Mouse (Mus musculus): ENCODE data around the gene Itga11.
"Not testable (repeated sequence)": the region's sequence is repeated elsewhere in the genome, so short reads cannot be mapped to it uniquely, and the experiment has no call there.

Gene Itga11

DNA sequence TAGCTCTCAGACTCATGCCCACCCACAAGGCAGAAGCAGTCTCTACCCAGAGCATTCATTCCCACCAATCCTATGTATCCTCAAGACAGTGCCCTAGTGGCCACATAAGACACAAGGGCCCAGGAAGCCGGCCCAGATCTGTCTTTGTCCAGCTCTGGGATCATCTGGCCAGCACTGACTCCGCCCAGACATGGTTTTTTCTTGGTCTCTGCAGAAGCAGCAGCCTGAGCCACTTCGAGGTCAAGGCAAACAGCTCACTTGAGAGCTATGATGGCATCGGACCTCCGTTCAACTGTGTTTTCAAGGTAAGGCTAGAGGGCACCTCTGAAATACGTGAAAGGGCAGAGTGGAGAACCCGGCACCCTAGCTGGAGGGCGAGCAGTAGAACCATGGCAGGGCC is 95.1 kb downstream of the Itga11 start:
- DNase-seq: no peak

DNA sequence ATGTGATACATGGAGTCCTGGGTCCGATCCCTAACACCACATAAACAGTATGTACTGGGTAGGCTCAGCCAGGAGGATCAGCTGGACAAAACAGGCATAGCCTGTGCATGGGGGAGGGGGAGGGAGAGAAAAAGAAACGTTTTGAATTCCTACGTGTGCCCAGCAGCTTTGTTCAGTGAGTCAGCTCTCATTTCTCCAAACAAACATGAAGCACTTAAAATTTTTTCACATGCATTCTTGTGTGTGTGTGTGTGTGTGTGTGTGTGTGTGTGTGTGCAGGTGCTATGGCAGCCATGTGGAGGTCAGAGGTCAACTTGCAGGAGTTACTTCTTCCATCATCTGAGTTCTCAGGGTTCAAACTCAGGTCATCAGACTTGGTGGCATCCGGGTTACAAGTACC is 97.8 kb downstream of the Itga11 start:
- DNase-seq: no peak

DNA sequence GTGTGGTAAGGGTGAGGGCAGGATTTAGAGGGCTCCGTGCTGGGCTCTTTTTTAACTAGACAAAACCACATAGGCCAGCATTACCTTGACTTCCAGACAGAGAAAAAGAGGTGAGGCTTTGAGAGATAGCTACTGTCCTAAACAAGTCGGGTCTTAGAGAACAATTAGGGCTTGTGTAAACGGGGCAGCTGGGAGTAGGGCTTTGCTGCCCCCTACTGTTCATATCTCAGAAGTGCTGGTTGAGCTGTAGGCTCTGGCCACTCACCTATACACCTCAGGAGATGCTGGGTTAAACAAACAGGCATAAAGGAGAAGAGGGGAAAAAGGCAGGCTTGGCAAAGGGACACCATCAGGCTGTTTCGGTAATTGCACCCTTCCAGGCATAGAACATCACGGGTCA is 99.8 kb downstream of the Itga11 start:
- DNase-seq: peak; percentile 53

DNA sequence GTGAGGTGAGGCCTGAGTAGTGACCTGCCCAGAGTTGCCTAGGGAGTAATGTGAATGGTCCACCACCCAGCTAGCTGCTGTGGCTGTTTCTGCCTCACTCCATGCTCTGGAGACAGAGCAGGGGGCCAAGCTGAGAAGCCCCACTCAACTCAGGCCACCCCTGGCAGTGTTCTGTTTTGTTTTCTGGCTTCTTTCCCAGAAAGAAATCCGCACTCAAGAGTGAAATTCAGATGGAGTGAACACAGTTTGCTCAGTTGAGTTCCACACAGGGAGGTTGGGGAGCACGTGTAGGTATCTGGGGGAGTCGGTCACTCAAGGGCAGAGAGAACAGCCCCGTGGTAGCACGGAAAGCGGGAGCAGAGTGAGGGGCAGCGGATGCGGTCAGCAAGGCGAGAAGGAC is 101.1 kb downstream of the Itga11 start:
- DNase-seq: no peak

DNA sequence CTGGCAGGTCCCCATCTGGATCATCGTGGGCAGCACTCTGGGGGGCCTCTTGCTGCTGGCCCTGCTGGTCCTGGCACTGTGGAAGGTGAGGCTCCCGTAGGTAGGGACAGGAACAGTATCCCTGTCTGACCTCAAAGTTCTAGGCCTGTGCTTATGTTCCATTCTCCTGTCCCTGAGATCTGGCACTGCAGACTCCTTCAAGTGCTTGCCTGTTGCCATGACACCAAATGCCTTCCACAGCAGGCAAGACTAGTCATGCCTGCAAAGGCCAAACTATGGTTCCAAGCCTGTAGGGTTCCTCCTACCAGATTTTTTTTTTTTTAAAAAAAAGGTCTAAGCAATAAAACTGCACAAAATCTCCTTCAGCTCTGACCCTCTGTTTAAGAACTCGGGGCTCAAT is 104.3 kb downstream of the Itga11 start:
- no peak for DNase-seq

DNA sequence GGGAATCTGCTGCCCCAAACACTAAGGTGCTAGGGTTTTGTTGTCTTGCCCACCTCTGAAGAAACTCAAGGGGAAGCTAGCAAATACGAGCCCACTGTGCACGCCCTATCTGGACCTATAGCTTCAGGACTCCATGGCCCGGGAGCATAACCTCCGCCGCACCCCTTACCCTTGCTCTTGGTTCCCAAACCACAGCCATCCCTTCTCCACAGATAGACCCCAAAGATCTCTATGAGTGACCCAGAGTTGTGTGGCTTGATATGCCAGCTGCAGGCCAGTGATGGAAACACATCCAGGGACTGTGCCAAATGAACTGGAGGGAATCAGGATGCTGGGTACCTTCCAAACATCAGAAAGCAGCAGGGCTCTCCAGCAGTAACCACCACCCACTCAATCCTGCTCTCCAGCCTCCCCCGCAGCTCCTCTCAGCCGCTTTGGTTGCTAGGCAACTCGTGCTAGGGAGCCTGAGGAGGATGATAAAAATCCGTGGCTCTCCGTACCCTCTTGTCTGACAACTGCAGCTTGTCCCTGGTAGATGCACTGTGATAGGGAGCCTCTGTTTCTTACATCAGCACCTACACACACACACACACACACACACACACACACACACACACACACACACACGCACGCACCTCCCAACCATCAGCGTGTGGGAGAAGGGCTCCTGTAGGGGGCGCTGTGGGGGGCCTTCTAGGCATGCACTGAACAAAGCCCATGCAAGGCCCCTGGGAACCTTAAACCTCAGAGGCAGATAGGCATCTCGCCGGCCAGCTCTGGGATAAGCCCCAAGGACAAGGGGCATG is 105.6 kb downstream of the Itga11 start:
- no peak for DNase-seq

DNA sequence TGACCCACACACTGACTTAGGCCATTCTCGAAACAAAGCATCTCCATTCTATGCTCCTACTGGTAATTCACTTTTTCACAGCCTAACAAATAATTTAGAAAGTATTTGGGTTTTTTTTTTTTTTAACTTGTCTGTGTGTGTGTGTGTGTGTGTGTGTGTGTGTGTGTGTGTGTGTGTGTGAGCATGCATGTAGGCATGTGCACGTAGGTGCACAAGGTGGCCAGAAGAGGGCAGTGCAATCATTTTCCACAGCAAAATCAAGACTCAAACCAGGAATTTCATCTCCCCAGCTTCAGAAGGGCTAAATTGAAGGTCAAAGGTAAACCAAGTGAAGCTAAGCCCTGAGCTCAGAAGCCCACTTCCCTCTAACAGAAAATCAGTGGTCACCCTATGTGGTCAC is 106.6 kb downstream of the Itga11 start:
- no peak for DNase-seq

DNA sequence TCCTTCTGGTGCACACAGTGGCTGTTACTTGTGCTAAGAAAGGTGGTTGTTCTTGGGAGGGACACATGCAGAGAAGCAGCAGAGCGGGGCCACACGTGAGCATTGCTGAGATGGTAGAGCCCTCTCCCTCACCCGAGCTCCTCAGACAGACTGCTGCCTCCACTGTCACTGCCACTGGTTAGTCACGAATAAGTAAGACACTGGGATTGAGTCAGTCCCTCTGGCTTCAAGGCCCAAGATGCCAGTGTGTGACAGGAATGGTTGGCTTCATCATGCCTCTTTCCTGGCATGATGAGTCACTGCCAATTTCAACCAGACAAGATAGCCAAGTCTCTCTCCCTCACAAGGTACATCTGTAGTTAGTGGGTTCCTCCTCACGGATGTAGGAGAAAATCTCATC is 109.1 kb downstream of the Itga11 start:
- DNase-seq: no peak

DNA sequence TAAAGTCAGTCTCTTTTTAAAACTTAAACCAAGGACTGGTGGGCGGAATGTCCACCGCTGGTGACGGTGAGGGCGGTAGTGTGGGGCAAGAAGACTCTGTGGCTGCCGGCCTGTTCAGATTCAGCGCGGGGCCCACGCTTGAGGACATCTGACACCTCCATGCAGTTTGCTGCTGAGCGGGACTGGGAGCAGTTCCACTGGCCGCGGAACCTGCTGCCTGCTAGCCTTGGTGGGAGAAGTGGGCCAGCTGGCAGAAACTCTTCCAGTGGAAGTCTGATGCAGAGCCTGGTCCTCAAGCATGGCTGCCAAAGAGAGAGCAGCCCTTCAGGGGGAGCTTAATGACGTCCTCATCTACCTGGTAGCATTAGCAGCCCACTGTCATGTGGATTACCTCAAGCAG is 112.2 kb downstream of the Itga11 start:
- no peak for DNase-seq

DNA sequence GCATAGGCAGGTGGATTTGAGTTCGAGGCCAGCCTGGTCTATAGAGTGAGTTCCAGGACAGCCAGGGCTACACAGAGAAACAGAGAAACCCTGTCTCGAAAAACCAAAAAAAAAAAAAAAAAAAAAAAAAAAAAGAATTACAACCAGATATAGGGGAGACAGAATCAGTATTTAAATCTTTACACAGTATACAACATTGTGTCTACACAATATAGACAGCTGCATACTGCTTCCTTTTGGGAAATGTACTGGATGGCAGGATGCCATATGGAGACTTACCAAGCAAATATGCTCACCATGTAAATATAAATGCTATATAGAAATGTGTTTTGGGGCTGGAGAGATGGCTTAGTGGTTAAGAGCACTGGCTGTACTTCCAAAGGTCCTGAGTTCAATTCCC is 121.6 kb downstream of the Itga11 start:
- not testable (repeated sequence) for DNase-seq

DNA sequence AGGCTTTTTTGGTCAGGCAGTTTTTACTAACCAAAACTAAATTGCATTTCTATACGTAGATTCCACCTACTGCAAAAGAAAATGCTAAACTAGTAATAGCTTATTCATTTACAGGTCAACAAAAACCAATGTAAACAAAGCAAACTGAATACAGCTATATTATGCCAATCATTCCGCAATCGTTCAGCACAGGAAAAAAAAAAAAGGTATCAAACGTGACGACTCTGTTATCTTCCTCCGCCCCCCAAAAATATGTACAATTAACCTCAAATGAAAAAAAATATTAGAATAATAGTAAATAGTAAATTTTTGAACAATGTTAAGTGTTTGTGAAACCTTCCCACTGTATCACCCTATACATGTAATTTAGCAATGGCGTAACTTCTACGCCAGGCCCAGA is 132.5 kb downstream of the Itga11 start:
- no peak for DNase-seq

DNA sequence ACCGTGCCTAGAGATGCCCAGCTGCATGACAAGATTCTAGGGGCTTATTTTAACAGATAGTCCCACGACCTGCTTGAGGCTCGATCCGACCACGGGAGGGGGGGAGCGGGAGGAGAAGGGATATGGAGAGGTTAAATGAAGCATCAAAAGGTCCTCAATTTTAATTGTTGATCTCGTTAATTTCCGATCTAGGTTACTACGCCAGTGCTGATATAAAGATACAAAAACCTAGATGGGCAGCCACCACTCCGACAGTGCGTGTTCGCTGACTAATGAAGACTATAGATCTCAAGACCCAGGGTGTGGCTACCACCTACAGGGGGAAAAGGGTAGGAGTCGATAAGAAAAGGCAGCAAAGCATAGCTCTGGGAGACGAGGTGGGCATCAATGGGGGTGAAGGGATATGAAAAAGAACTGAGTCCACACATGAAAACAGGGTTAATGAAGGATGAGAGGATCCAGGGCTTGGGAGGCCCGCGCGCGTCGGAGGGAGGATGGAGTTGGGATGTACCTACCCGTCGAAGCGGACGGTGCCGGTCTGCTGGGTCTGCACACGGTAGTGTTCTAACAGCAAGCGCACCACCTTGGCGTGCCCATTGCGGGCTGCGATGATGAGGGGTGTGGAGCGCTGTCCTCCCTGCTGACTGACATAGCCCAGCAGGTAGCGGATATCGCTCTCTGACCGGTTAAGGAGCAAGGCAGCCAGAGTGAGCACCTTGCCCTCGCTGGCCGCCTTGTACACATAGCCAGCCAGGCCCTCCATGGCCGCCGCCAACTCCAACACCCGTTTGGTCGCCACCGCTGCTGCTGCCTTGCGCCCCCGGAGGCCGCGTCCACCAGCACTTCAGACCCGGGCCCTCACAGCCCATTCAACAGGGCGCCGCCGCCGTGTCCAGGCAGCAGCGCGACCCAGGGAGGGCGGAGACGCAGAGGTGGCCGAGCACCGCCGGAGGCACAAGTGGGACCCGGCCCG is 133.2 kb downstream of the Itga11 start:
- no peak for DNase-seq

DNA sequence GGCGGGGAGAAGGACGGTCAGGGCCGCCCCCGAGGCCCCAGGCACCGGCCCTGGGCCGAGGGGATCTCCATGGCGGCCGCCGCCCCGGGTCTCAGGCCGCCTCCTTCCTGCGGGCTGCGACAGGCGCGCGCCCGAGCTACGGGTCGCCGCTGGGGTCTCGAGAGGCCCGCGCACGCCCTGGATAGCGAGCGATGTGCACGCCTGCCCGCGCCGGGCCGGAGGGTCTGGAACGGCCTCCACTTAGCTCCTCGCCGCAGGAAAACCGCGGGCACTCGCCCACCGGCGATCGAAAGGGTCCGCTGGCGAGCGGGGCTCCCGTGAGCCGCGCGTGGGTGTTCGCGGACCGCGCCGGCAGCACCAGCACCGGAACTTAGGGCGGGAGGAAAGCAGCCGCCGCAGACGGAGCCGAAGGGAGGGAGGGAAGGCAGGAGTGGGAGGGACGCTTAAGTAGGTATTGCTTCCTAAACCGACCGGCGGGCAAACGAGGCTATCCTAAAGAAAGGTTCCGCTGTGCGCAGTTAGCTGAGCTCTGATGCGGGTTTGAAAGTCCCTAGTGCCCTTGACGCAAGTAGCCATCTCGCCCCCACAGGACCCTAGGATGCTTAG is 134.0 kb downstream of the Itga11 start, which contains the start of gene Fem1b:
Gene Fem1b, minus strand, starts transcription at position 419 of the 606 bp plus-strand sequence.
- peak; percentile 92 for DNase-seq

DNA sequence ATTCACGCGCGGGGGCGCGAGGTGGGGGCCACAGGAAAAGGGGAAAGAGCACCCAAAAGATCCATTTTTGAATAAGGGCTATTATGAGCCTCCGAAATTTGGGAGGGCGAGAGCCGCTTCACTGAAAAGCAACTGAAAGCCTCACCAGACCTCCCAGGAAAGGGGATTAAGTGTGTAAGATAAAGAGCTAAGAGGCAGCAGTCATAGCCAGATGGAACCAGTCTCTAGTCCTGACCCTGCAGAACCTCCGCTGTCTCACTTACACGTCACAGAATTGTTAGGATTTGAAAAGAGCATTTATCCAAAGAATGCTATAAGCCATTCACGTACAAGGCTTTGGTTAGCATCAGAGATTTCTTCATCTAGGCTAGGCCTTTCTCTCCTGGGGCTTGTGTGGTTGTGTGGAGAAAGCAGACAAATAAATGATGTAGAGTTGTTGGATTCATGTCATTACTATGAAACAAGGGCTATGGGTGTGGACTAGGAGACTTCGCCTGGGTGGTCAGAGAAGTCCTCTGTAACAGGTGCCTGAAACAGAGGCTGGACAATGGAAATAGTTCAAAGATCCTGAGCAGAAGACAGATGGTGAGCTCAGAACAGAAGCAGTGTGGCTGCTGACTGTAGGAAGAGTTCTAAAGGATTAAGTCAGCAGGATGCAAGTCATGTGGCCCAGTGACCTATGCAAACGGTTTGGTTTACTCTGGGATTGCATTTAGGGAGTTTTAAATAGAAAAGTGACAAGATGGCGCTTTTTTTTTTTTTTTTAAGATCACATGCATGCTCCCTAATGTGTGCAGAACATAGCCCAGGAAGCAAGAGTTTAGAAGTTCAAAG is 134.8 kb downstream of the Itga11 start:
- DNase-seq: no peak

DNA sequence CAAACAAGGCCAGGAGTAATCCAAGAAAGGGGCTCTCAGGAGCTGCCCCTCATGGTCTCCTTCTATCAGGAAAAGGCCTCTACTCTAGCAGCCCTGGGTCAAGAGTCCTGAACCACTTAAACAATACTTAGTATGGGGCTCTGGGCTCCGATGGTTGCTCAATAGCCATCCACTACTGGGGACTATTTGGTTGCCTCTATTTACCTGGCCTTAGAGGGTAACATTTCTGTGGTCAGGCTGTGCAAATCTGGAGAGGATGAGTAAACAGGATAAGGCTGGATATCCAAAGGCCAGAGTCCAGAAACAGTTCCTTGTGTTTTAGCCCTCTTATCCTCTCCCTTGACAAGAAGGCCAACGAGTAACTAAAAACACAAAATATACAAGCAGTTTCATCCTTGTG is 137.1 kb downstream of the Itga11 start:
- no peak for DNase-seq

DNA sequence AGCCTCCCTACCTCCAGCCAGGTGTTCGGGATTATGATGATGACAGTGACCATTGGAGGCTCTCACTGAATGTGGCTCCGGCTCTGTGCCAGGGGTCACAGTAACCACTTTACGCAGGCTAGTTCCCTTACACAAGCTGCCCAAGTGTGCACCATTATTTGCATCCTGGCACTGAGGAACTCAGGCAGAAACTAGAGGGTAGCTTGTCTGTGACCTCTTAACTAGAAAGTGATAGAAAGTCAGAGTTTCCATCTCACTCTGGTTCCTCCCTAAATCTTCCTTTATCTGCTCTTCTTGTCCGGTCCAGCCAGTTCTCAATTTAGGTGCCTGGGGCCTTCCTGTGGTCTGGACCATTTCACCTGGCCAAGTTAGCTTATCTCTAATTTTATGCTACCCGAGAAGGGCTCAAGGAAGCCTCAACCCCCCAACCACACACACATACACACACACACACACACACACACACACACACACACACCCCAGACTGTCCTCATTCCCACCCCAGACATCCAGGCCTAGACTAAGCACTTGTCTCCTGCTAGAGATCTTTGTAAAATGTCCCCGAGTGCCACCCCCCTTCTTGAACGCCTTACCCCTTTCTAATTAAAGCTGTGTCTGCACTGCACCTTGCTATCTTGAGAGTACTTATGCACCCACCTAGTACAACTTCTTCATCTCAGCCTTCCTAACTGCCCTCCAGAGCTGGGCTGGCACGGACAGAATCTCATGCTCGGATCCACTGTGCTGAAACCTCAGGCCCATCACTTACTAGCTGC is 138.9 kb downstream of the Itga11 start:
- no peak for DNase-seq

DNA sequence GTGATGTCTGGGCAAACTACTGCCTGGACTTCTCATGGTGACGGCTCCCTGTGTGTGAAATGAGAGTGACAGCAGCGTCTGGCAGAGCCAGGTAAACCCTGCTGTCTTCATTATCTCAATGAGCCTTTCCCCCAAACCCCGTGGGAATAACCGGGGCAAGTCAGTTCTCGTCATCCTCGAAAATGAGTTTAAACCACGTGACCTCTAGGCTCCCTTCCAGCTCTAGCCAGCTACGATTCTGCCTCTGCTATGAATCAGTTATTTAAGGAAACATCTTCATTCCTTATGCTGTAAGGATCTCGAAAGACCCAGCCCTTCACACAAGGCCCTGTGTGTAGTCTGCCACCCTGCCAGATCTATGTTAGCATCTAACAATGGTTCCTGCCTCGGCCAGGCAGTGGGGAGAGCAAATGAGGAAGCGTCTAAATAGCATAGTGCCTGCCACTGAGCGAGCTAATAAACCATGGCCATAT is 139.5 kb downstream of the Itga11 start:
- DNase-seq: no peak

DNA sequence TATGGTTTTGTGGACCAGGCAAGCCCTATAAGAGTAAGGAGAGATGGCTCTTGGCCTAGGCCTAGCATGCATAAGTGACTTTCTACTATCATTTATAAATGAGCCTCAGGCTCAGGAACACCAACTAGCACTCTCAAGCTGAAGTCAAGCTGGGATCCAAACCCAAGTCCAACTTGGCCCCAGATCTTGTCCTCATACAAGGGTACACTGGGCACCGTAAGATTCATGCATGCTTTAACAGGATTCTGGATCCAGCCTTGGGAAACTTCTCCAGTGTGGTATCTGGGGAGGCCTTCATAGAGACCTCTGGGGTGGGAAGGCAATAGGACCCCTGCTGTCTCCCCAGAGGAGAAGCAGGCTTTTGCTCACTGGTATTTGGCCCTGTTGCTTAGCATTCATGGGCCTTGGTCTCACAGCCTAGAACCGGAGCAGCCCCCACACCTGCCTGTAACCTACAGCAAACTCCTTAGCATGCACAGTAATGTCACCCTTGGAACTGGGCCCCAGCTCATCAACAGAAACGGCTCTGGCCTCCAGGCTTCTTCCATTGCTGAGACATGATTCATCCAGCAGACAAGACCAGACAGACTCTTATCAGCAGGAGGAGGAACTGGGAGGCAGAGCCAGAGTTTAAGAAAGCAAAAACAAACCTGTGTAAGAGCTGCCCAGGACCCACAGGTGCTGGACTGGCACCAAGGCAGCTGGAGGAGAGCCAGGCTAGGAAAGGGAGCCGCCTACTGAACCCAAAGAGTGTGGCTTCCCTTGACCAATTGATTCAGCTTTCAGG is 140.4 kb downstream of the Itga11 start:
- DNase-seq: no peak

DNA sequence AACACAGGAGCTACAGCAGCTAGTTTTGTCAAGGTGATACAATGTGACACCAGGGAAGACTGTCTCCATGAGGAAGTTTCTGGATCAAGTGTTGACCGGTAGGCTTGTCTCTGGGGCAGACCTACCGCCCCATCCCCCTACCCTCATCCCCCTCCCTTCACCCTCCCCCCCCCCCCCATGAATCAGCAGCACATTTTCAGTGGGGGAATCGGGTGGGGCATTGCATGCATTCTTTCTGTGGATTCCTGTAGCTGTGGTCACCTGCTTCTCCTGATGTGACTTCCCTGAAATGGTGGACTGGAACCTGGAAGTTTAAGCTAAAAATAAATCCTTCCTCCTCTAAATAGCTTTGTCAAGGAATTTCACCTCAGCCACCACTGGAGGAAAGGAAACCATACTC is 141.9 kb downstream of the Itga11 start:
- DNase-seq: no peak

DNA sequence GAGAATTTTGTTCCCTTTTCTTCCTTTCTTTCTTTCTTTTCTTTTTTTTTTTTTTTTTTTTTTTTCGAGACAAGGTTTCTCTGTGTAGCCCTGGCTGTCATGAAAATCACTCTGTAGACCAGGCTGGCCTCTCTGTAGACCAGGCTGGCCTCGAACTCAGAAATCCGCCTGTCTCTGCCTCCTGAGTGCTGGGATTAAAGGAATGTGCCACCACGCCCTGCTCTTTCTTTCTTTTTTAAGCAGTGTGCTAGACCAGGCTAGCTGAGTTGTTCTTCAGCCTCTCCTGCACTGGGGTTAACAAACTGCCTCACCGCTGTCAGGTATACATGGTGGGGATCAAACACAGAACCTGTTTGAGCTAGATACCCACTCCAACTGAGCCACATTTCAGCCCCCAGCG is 142.3 kb downstream of the Itga11 start:
- DNase-seq: not testable (repeated sequence)

DNA sequence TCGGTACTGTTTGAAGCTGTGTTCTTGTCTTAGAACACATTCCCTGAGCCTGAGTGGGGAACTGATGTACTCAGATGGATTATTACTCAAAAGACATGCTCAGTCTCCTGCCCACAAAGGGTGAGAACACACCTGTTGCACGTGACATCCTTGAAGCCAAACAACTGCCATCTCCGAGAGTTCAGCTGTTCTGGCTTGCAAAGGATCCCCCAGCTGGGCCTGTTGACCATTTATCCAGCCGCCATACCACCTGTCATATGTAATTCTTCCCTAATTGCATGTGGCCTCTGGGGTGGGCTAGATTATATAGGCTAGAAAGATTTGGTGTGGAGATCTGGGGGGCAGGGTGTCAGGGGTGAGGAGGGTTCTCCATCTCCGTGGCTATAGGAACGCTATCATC is 143.2 kb downstream of the Itga11 start:
- no peak for DNase-seq

All from cerebellum, adult 11-12 months (tissue).